Mouse (Mus musculus): Measurements from ENCODE around the gene Tmod3.

DNA sequence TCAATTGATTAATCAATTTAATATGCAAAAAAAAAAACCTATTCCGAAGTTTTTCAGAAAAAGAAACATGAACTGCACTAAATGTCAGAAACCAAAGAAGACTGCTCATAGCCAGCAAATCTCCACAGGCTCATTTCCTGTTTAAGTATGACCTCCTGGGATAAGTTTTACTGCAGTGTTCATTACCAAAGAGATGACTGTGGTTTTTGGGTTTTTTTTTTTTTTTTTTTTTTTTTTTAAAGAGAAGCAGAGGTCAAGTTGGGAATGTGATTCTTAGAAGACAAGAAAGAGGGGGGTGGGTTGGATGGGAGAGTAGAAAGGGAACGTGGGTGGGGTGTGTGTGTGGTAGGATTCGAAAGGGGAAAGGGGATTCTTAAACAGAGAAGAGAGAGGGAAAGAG is 1.1 kb downstream of the Tmod3 start:
- TF ChIP-seq CTCF (IDR thresholded peaks at IDR 0.05; ENCODE audit: borderline replicate concordance, insufficient read depth, low read depth, low read length) (no peak), POLR2A (IDR thresholded peaks at IDR 0.05; ENCODE audit: borderline replicate concordance, insufficient read depth, low read length) (no peak)

Data from cerebellum, adult 2 months (tissue).